20 mouse cellular contexts compared by ENCODE assay signal in the genomic region with DNA sequence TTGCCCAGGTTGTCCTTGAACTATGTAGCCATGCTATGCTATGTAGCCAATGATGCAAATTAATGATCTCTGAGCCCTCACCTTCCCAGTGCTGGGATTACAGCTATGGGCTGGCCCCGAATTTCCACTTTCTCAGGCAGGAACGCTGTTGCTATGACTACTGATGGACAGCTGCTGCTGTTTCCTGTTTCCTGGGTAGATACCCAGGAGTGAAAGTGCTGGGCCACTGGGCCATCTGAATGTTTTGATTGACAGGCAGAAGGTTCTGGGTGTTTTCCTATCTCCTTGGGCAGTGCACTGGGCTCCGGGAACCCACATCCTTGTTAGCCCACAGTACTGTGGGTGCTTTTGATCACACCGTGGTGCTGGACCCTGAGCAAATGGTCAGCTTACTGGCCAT. TPM values are rescaled to one million over a fixed set of nuclear protein-coding genes. Genes with fewer than 3 reads are reported as not detected.
DNase-seq lines count a peak whose midpoint lies in the region; ATAC-seq lines count a peak whose summit lies in the region.
"Had no signal": no experiment of that assay in that cellular context is flagged by ENCODE, and none has a peak within 500 bp of the region (broad histone marks: within the 10 kb centered on the region; RNA-seq: fewer than 3 reads in every experiment).

No protein-coding gene starts in this region.

- H3K4me3 ChIP-seq in heart, embryonic 14.5 days (ENCODE audit: control insufficient read depth in 1 of 2, insufficient read depth in 1 of 2, low read depth in 1 of 2, low read length in 2 of 2), result no peak overlapping the region
- H3K4me3 ChIP-seq: forebrain, embryonic 12.5 days; heart, embryonic 12.5 days; limb, embryonic 15.5 days; stomach, embryonic 15.5 days had no signal

- 54% methylated on average over 4 of the region's 4 CpGs for WGBS in heart, embryonic 14.5 days

- peak; percentile 9; the same call in 1 of the 2 replicates for ATAC-seq in heart, embryonic 14.5 days (ENCODE audit: insufficient number of reproducible peaks, insufficient read depth, low FRiP score, low read depth)
- peak; percentile 68 for ATAC-seq in granulocyte monocyte progenitor cell, adult 5-6 weeks (replicated peaks; ENCODE audit: poor library complexity, severe bottlenecking)
- peak; percentile 62 for ATAC-seq in megakaryocyte progenitor cell, adult 5-6 weeks (replicated peaks; ENCODE audit: poor library complexity)

- no peaks in the 10 kb centered on the region for H3K9me3 ChIP-seq in heart, embryonic 14.5 days (ENCODE audit: control insufficient read depth, low read length)
- H3K9me3 ChIP-seq: forebrain, embryonic 12.5 days; heart, embryonic 12.5 days; limb, embryonic 15.5 days; stomach, embryonic 15.5 days had no signal

- H3K4me2 ChIP-seq in heart, embryonic 14.5 days (ENCODE audit: low read length), result no peak overlapping the region
- H3K4me2 ChIP-seq: forebrain, embryonic 12.5 days; heart, embryonic 12.5 days; limb, embryonic 15.5 days; stomach, embryonic 15.5 days had no signal

- no peak overlapping the region for H3K27ac ChIP-seq in heart, embryonic 14.5 days (replicated peaks in 1 of 2; ENCODE audit: control insufficient read depth in 1 of 2, insufficient read depth in 1 of 2, low read depth in 2 of 2, low read length in 2 of 2)
- H3K27ac ChIP-seq: forebrain, embryonic 12.5 days; limb, embryonic 15.5 days; stomach, embryonic 15.5 days had no signal

- H3K4me1 ChIP-seq in heart, embryonic 14.5 days (ENCODE audit: control insufficient read depth in 2 of 2, insufficient read depth in 2 of 2, low read length in 2 of 2), result no peaks in the 10 kb centered on the region
- H3K4me1 ChIP-seq: forebrain, embryonic 12.5 days; heart, embryonic 12.5 days; limb, embryonic 15.5 days; stomach, embryonic 15.5 days had no signal

- H3K36me3 ChIP-seq in heart, embryonic 14.5 days (ENCODE audit: control insufficient read depth, insufficient read depth, low read length), result peaks cover 41% of the 10 kb centered on the region

- intact Hi-C loops in heart, postnatal 14 days (cut with DNase I), result no loop called here
- intact Hi-C loops in heart, postnatal 10 days (cut with DNase I), result no loop called here

- no peaks in the 10 kb centered on the region for H3K27me3 ChIP-seq in heart, embryonic 14.5 days (ENCODE audit: control insufficient read depth, insufficient read depth, low read length)
- H3K27me3 ChIP-seq: forebrain, embryonic 12.5 days; heart, embryonic 12.5 days; limb, embryonic 15.5 days; stomach, embryonic 15.5 days had no signal

- H3K9ac ChIP-seq in heart, embryonic 14.5 days (ENCODE audit: low read length), result no peak overlapping the region
- H3K9ac ChIP-seq: forebrain, embryonic 12.5 days; heart, embryonic 12.5 days; limb, embryonic 15.5 days; stomach, embryonic 15.5 days had no signal

- no peak for DNase-seq in heart, postnatal 14 days
- DNase-seq in 416B (ENCODE audit: low read depth), result peak; percentile 69
- DNase-seq in adrenal gland, adult 8-10 months, result no peak
- DNase-seq in B cell, adult 2 months, result no peak
- DNase-seq in heart, postnatal 10 days, result no peak
- DNase-seq: cerebellum, postnatal 10 days; gastrocnemius, postnatal 25 days; kidney, adult 8-10 months; midbrain, embryonic 14.5 days; retina, postnatal 1 day; thymus, postnatal 14 days had no signal

RNA-seq across cellular contexts. Expression of a gene that starts 24.1 kb away (rescaled TPM):
- 13.9 and 16.8 TPM in 2 replicates for polyA plus RNA-seq in heart, embryonic 14.5 days (2014; fragmentation: Nextera tagmentation; extraction: Ambion mirVana)
- total RNA-seq in heart, postnatal 14 days (2021), result 1 to 10 TPM; 7.1 TPM
- total RNA-seq in granulocyte monocyte progenitor cell, adult 5-6 weeks (2014; fragmentation: Nextera tagmentation), result 34.1 and 46.8 TPM in 2 replicates
- 44.6 and 52.3 TPM in 2 replicates for total RNA-seq in granulocyte monocyte progenitor cell, adult 5-6 weeks (2017)
- total RNA-seq in megakaryocyte progenitor cell, adult 5-6 weeks (2015), result 33.8 and 35.8 TPM in 2 replicates
- total RNA-seq in megakaryocyte progenitor cell, adult 5-6 weeks (2017), result 36.9 and 52.4 TPM in 2 replicates
- total RNA-seq in adrenal gland, adult 8-10 months (2022), result 10 to 100 TPM; 15.6 to 20.7 (median 16.7) TPM
- total RNA-seq in heart, postnatal 10 days (2021), result 1 to 10 TPM; 8.2 to 8.9 TPM

RNA-seq across cellular contexts. Expression of a gene that starts 24.2 kb away (rescaled TPM):
- 102 and 106 TPM in 2 replicates for polyA plus RNA-seq in heart, embryonic 14.5 days (2014; fragmentation: Nextera tagmentation; extraction: Ambion mirVana)
- total RNA-seq in heart, postnatal 14 days (2021), result 10 to 100 TPM; 49.3 to 50.9 TPM
- 53.9 and 72.4 TPM in 2 replicates for total RNA-seq in granulocyte monocyte progenitor cell, adult 5-6 weeks (2014; fragmentation: Nextera tagmentation)
- total RNA-seq in granulocyte monocyte progenitor cell, adult 5-6 weeks (2017), result 58.3 and 62.8 TPM in 2 replicates
- total RNA-seq in megakaryocyte progenitor cell, adult 5-6 weeks (2015), result 74.5 and 95.0 TPM in 2 replicates
- total RNA-seq in megakaryocyte progenitor cell, adult 5-6 weeks (2017), result 41.0 and 79.0 TPM in 2 replicates
- 10 to 100 TPM; 39.8 to 49.9 (median 41.7) TPM for total RNA-seq in adrenal gland, adult 8-10 months (2022)
- 10 to 100 TPM; 48.5 to 49.9 TPM for total RNA-seq in heart, postnatal 10 days (2021)

RNA-seq across cellular contexts. Expression of a gene that starts 25.9 kb away (rescaled TPM):
- not detected in 2 replicates for polyA plus RNA-seq in heart, embryonic 14.5 days (2014; fragmentation: Nextera tagmentation; extraction: Ambion mirVana)
- under 1 TPM; 0.20 to 0.96 TPM for total RNA-seq in heart, postnatal 14 days (2021)
- total RNA-seq in granulocyte monocyte progenitor cell, adult 5-6 weeks (2014; fragmentation: Nextera tagmentation), result not detected in 2 replicates
- total RNA-seq in granulocyte monocyte progenitor cell, adult 5-6 weeks (2017), result 0.43 and 0.72 TPM in 2 replicates
- 0.10 and 0.12 TPM in 2 replicates for total RNA-seq in megakaryocyte progenitor cell, adult 5-6 weeks (2015)
- 0.37 TPM in 1 of 2 replicates, not detected in the other for total RNA-seq in megakaryocyte progenitor cell, adult 5-6 weeks (2017)
- 1 to 10 TPM in 1 of 4 experiments, under 1 TPM in 3; 0.44 to 1.7 (median 0.69) TPM for total RNA-seq in adrenal gland, adult 8-10 months (2022)
- under 1 TPM; 0.07 to 0.34 TPM for total RNA-seq in heart, postnatal 10 days (2021)
- total RNA-seq: hematopoietic stem cell, adult 5-6 weeks had no signal
- polyA plus RNA-seq: heart, embryonic 12.5 days; small intestine, adult 2 months had no signal

Comparison
In these comparisons a context has a peak if more than half of its experiments do, and no peak if none do; other contexts are left out.
1. ATAC-seq: peak in every context shown above with its lines; median percentile 68 in granulocyte monocyte progenitor cell, adult 5-6 weeks; 62 in megakaryocyte progenitor cell, adult 5-6 weeks; 9 in heart, embryonic 14.5 days.